Mouse (Mus musculus) hindbrain, embryonic 16.5 days (tissue): Measurements from ENCODE around the gene Spata21. TPM values are rescaled to one million over a fixed set of nuclear protein-coding genes. Genes with fewer than 3 reads are reported as not detected.

Experiments used
- ATAC-seq: fragments of 200-750 bp; cut with Nextera tagmentation; 2 replicates; pipeline ENCODE4 v1.8.0; 2017; ENCODE audit warnings: moderate TSS enrichment, moderate library complexity
- H3K27ac ChIP-seq: fragments of 300-500 bp; sonication (generic); 2 replicates; pipeline ENCODE4 v1.5.1; 2014; ENCODE audit warnings: low read depth, mild to moderate bottlenecking, control low read depth, low read length, moderate library complexity
- H3K27me3 ChIP-seq: fragments of 300-500 bp; sonication (generic); replicated peaks from 2 replicates; pipeline ENCODE4 v1.6.1; 2014; ENCODE audit warnings: low read length; ENCODE audit not compliant: control insufficient read depth, insufficient read depth
- H3K36me3 ChIP-seq: fragments of 300-500 bp; sonication (generic); 2 replicates; pipeline ENCODE4 v1.6.1; 2014; ENCODE audit warnings: mild to moderate bottlenecking, low read length, moderate library complexity, mixed read lengths; ENCODE audit not compliant: control insufficient read depth, insufficient read depth
- H3K4me1 ChIP-seq: fragments of 300-500 bp; sonication (generic); 2 replicates; pipeline ENCODE4 v1.6.1; 2014; ENCODE audit warnings: low read depth, low read length; ENCODE audit not compliant: control insufficient read depth, insufficient read depth
- H3K4me2 ChIP-seq: fragments of 300-500 bp; sonication (generic); 2 replicates; pipeline ENCODE4 v1.6.1; 2014; ENCODE audit warnings: mild to moderate bottlenecking, low read length, control low read depth, moderate library complexity
- H3K4me3 ChIP-seq: fragments of 300-500 bp; sonication (generic); 2 replicates; pipeline ENCODE4 v1.5.1; 2014; ENCODE audit warnings: mild to moderate bottlenecking, low read length, control low read depth, moderate library complexity
- H3K9ac ChIP-seq: fragments of 300-500 bp; sonication (generic); 2 replicates; pipeline ENCODE4 v1.6.1; 2014; ENCODE audit warnings: low read depth, mild to moderate bottlenecking, control low read depth, low read length, moderate library complexity
- H3K9me3 ChIP-seq: fragments of 300-500 bp; sonication (generic); 2 replicates; pipeline ENCODE4 v1.6.1; 2014; ENCODE audit warnings: mild to moderate bottlenecking, low read length, moderate library complexity; ENCODE audit not compliant: control insufficient read depth
- WGBS: fragments of 180-500 bp; shearing (Covaris S2); extraction: QIAGEN DNeasy Blood & Tissue Kit; methylation state at CpG from one replicate; pipeline ENCODE4 v1.1.7; 2014; 5-methylcytosine and 5-hydroxymethylcytosine counted together
- polyA plus RNA-seq: library from polyadenylated mRNA; unstranded; fragments of >200 nt; fragmentation: Nextera tagmentation; extraction: Ambion mirVana; gene quantifications from 2 replicates; pipeline ENCODE4 v1.2.1, GENCODE M21; 2015

Gene Spata21
- 0.60 and 1.0 TPM in 2 replicates for polyA plus RNA-seq

GRCm38 (mm10) chr4:141088033-141088432 is at the start of gene Spata21:
Spata21 (plus strand) TSS chr4:141088333.
- no peaks in the 10 kb centered on the region for H3K27me3 ChIP-seq
- no peaks in the 10 kb centered on the region for H3K36me3 ChIP-seq
- H3K9me3 ChIP-seq, result no peaks in the 10 kb centered on the region; the same call in 1 of the 2 replicates
- WGBS, result 76% methylated on average over 6 of the region's 6 CpGs
- no peak within 1 kb of the TSS for H3K4me2 ChIP-seq
- no peak for ATAC-seq
- no peak within 1 kb of the TSS for H3K9ac ChIP-seq
- H3K27ac ChIP-seq, result no peak within 1 kb of the TSS
- H3K4me3 ChIP-seq, result no peak within 1 kb of the TSS
- no peaks in the 10 kb centered on the region for H3K4me1 ChIP-seq

GRCm38 (mm10) chr4:141041117-141041516 is 47.0 kb upstream of the Spata21 start:
- Histone ChIP-seq H3K9ac (no peak overlapping the region), H3K36me3 (peaks cover 8% of the 10 kb centered on the region), H3K27ac (no peak overlapping the region), H3K4me1 (no peaks in the 10 kb centered on the region), H3K4me3 (no peak overlapping the region), H3K27me3 (no peaks in the 10 kb centered on the region), H3K4me2 (no peak overlapping the region), H3K9me3 (no peaks in the 10 kb centered on the region)
- 56% methylated on average over 12 of the region's 12 CpGs for WGBS
- ATAC-seq, result no peak

- Histone ChIP-seq H3K9ac (no peak overlapping the region), H3K4me2 (no peak overlapping the region), H3K27ac (no peak overlapping the region), H3K4me3 (no peak overlapping the region), H3K9me3 (no peaks in the 10 kb centered on the region), H3K4me1 (peaks cover 16% of the 10 kb centered on the region), H3K36me3 (peaks cover 8% of the 10 kb centered on the region), H3K27me3 (no peaks in the 10 kb centered on the region)
- peak; percentile 38; the same call in 1 of the 2 replicates for ATAC-seq
- WGBS, result 11% methylated on average over 8 of the region's 8 CpGs
Observed at GRCm38 (mm10) chr4:141044816-141045215, 43.3 kb upstream of the Spata21 start.

DNA sequence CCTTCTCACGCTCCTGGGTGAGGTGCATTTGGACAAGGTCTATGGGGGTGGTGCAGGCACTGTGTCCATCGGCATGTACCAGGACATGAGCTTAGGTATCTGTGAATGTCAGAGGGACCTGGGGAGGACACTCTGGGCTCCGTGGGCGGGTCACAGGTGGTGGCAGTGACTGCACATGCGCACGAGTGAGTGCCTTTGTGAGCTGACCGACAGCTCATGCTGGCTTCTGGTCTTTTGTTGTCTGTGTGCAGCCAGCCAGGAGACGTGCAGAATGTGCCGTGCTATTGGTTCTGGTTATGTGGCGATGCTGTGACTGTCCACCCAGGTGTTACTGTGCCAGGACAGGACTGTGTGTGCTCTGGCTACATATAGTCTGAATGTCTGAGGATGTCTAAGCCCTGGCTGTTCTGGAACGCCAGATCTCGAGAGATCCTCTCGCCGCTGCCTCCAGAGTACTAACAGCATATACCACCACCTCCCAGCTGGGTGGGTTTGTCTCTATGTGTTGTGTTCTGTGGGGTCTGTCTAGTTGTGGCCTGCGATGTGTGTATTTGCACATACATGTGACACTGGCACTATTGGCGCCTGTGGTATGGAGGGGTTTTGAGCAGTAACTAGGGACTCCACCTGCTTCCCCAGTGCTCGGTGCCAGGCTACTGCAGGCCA is 39.2 kb upstream of the Spata21 start:
- Histone ChIP-seq H3K4me3 (no peak overlapping the region), H3K4me1 (peaks cover 34% of the 10 kb centered on the region), H3K36me3 (peaks cover 3% of the 10 kb centered on the region), H3K4me2 (peak overlapping the region; percentile 25), H3K27me3 (no peaks in the 10 kb centered on the region), H3K9me3 (no peaks in the 10 kb centered on the region), H3K27ac (peak overlapping the region; percentile 92), H3K9ac (peak overlapping the region; percentile 50)
- ATAC-seq, result peak; percentile 10; the same call in 1 of the 2 replicates
- WGBS, result 15% methylated on average over 17 of the region's 17 CpGs

DNA sequence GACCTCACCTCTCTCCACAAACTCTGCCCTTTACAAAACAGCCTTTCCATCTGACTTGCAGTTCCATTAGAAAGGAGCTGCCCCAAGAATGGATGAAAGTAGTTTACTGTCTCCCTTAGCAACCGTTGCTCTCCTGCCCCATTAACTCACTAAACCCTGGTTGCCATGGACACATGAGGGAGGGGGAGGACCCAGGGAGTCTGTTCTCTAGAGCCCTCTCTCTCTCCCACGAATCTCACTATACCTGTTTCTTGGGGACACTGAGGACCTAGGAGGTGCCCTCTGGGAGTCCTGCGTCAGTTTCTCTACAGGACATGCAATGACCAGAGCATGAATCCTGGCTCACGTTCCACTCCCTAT is 38.7 kb upstream of the Spata21 start:
- H3K9me3 ChIP-seq, result no peaks in the 10 kb centered on the region
- H3K4me3 ChIP-seq, result no peak overlapping the region
- peaks cover 38% of the 10 kb centered on the region for H3K4me1 ChIP-seq
- peak; percentile 52 for ATAC-seq
- H3K9ac ChIP-seq, result peak overlapping the region; percentile 50
- H3K27me3 ChIP-seq, result no peaks in the 10 kb centered on the region
- 17% methylated on average over 4 of the region's 4 CpGs for WGBS
- peak overlapping the region; percentile 92 for H3K27ac ChIP-seq
- peak overlapping the region; percentile 25 for H3K4me2 ChIP-seq
- peaks cover 3% of the 10 kb centered on the region for H3K36me3 ChIP-seq

GRCm38 (mm10) chr4:141052442-141052841 is 35.7 kb upstream of the Spata21 start:
- 73% methylated on average over 12 of the region's 12 CpGs for WGBS
- H3K4me2 ChIP-seq, result no peak overlapping the region; the same call in 1 of the 2 replicates
- no peak overlapping the region for H3K9ac ChIP-seq
- no peak overlapping the region; the same call in 1 of the 2 replicates for H3K27ac ChIP-seq
- no peaks in the 10 kb centered on the region for H3K36me3 ChIP-seq
- H3K27me3 ChIP-seq, result no peaks in the 10 kb centered on the region
- H3K4me1 ChIP-seq, result peaks cover 38% of the 10 kb centered on the region
- no peaks in the 10 kb centered on the region for H3K9me3 ChIP-seq
- ATAC-seq, result no peak
- H3K4me3 ChIP-seq, result no peak overlapping the region

- H3K9ac ChIP-seq, result peak overlapping the region; percentile 64
- no peaks in the 10 kb centered on the region for H3K27me3 ChIP-seq
- peaks cover 38% of the 10 kb centered on the region for H3K4me1 ChIP-seq
- 41% methylated on average over 8 of the region's 8 CpGs for WGBS
- H3K4me2 ChIP-seq, result peak overlapping the region; percentile 53
- H3K36me3 ChIP-seq, result no peaks in the 10 kb centered on the region
- H3K9me3 ChIP-seq, result no peaks in the 10 kb centered on the region
- peak overlapping the region; percentile 82 for H3K27ac ChIP-seq
- peak overlapping the region; percentile 25 for H3K4me3 ChIP-seq
- peak; percentile 9; the same call in 1 of the 2 replicates for ATAC-seq
Observed at GRCm38 (mm10) chr4:141053138-141053537, 35.0 kb upstream of the Spata21 start.

DNA sequence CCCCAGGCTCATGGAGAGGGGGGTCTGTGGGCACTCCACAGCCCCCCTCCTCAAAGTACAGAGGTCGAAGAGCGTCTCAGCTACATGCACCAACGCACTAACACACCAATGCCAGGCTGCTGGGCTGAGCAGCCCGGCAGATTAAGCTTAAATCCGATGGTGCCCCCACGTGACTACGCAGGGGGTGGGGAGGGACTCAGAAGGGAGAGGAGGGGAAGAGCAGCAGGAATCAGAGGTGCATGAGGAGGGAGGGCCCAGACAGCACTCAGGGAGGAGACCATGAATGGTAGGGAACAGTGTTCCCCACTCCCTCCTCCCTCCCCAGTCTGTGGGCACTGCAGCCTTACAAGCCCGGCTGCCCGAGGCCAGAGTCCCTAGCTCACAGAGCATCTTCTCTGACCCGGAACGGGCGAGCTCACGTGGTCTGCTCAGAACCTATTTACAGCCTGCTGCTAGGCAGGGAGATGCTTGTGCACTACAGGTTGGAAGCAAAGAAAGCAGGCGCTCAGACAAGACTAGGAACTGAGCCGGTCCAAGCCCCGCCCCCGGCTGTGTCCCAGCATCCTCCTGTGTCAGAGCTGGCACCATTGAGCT is 34.5 kb upstream of the Spata21 start:
- 23% methylated on average over 17 of the region's 17 CpGs for WGBS
- peak overlapping the region; percentile 53 for H3K4me2 ChIP-seq
- peak overlapping the region; percentile 25 for H3K4me3 ChIP-seq
- ATAC-seq, result peak; percentile 61
- no peaks in the 10 kb centered on the region for H3K27me3 ChIP-seq
- no peaks in the 10 kb centered on the region for H3K36me3 ChIP-seq
- peak overlapping the region; percentile 82 for H3K27ac ChIP-seq
- H3K4me1 ChIP-seq, result peaks cover 33% of the 10 kb centered on the region
- H3K9ac ChIP-seq, result peak overlapping the region; percentile 64
- no peaks in the 10 kb centered on the region for H3K9me3 ChIP-seq

DNA sequence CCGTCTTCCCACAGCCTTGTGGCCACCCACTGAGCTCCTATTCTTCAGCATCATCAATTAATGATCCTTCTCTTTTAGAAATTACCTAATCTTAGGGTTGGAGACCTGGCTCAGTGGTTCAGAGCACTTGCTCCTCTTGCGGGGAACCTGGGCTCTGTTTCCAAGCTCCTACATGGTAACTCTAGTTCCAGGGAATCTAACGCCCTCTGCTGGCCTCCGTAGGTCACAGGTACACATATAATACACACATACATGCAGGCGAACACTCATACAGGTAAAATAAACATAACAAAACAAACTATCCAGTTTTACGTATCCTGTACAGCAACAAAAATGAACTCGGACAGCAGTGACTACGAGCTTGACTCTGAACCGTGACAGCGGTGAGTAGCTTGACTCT is 31.2 kb upstream of the Spata21 start:
- no peaks in the 10 kb centered on the region for H3K27me3 ChIP-seq
- H3K36me3 ChIP-seq, result no peaks in the 10 kb centered on the region
- H3K4me2 ChIP-seq, result no peak overlapping the region
- WGBS, result 93% methylated on average over 10 of the region's 10 CpGs
- peaks cover 28% of the 10 kb centered on the region for H3K4me1 ChIP-seq
- H3K27ac ChIP-seq, result no peak overlapping the region
- H3K9ac ChIP-seq, result no peak overlapping the region
- H3K9me3 ChIP-seq, result no peaks in the 10 kb centered on the region
- no peak overlapping the region for H3K4me3 ChIP-seq
- ATAC-seq, result no peak
